Mouse (Mus musculus): ENCODE measurements around the gene Tmprss5.
A peak's percentile ranks its signal among the peaks of the same experiment; 100 is the strongest.

DNA sequence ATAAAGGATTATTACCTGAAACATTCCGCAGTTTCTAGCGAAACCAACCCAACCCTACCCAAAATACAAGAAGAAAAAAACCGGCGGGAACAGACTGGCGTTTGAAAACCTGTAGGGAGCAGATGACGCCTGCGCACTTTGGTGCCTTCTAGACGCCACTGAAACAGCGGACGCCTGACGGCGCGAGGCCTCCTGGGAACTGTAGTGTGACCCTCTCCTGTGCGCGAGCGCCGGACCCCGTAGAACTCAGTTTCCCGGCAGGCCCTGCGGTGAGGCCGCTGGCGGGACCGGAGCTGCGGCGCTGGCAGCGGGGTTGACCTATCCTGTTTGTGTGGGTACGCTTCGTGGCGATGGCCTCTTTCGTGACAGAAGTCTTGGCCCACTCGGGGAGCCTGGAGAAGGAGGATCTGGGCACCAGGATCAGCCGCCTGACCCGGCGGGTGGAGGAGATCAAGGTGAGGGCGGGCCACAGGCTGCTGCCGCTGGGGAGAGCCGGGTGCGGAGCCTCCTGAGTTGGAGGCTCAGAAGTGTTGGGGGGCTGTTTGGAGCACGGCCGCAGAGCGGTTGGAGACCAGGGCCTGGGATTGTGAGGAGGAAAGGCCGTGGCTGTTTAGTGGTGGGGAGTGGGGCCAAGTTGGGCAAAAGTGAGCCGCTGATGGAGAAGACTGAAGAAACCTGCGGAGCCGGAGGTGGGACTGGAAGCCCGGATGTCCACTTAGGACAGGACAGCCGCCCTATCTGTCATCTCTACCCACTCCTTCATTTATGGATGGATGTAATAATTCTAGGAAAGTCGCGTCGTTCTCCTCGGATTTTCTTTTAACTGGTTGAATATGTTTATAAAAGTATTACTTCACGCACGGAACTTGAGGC, 25.5 kb upstream of the Tmprss5 start, which contains the start of gene Zw10:
- TF ChIP-seq POLR2A (IDR thresholded peaks at IDR 0.05; ENCODE audit: borderline replicate concordance, insufficient read depth, low read length): peak; percentile 86; the same call in 1 of the 2 replicates
- TF ChIP-seq CTCF (IDR thresholded peaks at IDR 0.05; ENCODE audit: borderline replicate concordance, insufficient read depth, low read depth, low read length): no peak

Measured in cerebellum, adult 2 months (tissue).